Mouse (Mus musculus): Measurements from ENCODE around the gene Zdhhc22. TPM values are rescaled to one million over a fixed set of nuclear protein-coding genes. Genes with fewer than 3 reads are reported as not detected.

Zdhhc22 gene
- polyA plus RNA-seq, 1 experiment = not detected

- H3K27me3 ChIP-seq (ENCODE audit: control insufficient read depth, insufficient read depth, low read length) = no peaks in the 10 kb centered on the region
Measured at GRCm38 (mm10) chr12:86995931-86996330, 5.7 kb upstream of the Zdhhc22 start.

GRCm38 (mm10) chr12:86994776-86995175, 4.5 kb upstream of the Zdhhc22 start:
- Histone ChIP-seq H3K27me3 (ENCODE audit: control insufficient read depth, insufficient read depth, low read length) (no peaks in the 10 kb centered on the region; the same call in 1 of the 2 replicates), H3K36me3 (ENCODE audit: control insufficient read depth, insufficient read depth, low read length) (no peaks in the 10 kb centered on the region), H3K4me3 (ENCODE audit: control insufficient read depth, low read depth, low read length) (no peak overlapping the region), H3K27ac (ENCODE audit: control insufficient read depth, insufficient read depth, low read depth, low read length) (no peak overlapping the region), H3K4me1 (ENCODE audit: control insufficient read depth, insufficient read depth, low read length) (peaks cover 3% of the 10 kb centered on the region; the same call in 1 of the 2 replicates)
- TF ChIP-seq CTCF (IDR thresholded peaks at IDR 0.05; ENCODE audit: control insufficient read depth, insufficient read depth, insufficient replicate concordance, low read depth, low read length) (no peak), POLR2A (IDR thresholded peaks at IDR 0.05; ENCODE audit: control insufficient read depth, low read depth, low read length) (no peak)

More at GRCm38 (mm10) chr12:86995931-86996330, 5.7 kb upstream of the Zdhhc22 start:
- Histone ChIP-seq H3K27ac (ENCODE audit: control insufficient read depth, insufficient read depth, low read depth, low read length) (no peak overlapping the region), H3K4me3 (ENCODE audit: control insufficient read depth, low read depth, low read length) (no peak overlapping the region), H3K36me3 (ENCODE audit: control insufficient read depth, insufficient read depth, low read length) (no peaks in the 10 kb centered on the region), H3K4me1 (ENCODE audit: control insufficient read depth, insufficient read depth, low read length) (no peaks in the 10 kb centered on the region)
- TF ChIP-seq POLR2A (IDR thresholded peaks at IDR 0.05; ENCODE audit: control insufficient read depth, low read depth, low read length) (no peak), CTCF (IDR thresholded peaks at IDR 0.05; ENCODE audit: control insufficient read depth, insufficient read depth, insufficient replicate concordance, low read depth, low read length) (no peak)

GRCm38 (mm10) chr12:86994166-86994565, 3.9 kb upstream of the Zdhhc22 start:
- H3K4me1 ChIP-seq (ENCODE audit: control insufficient read depth, insufficient read depth, low read length) = peaks cover 3% of the 10 kb centered on the region; the same call in 1 of the 2 replicates
- no peak overlapping the region for H3K27ac ChIP-seq (ENCODE audit: control insufficient read depth, insufficient read depth, low read depth, low read length)
- no peak overlapping the region for H3K4me3 ChIP-seq (ENCODE audit: control insufficient read depth, low read depth, low read length)
- TF ChIP-seq POLR2A (IDR thresholded peaks at IDR 0.05; ENCODE audit: control insufficient read depth, low read depth, low read length) = no peak
- TF ChIP-seq CTCF (IDR thresholded peaks at IDR 0.05; ENCODE audit: control insufficient read depth, insufficient read depth, insufficient replicate concordance, low read depth, low read length) = no peak
- H3K27me3 ChIP-seq (ENCODE audit: control insufficient read depth, insufficient read depth, low read length) = no peaks in the 10 kb centered on the region; the same call in 1 of the 2 replicates
- no peaks in the 10 kb centered on the region for H3K36me3 ChIP-seq (ENCODE audit: control insufficient read depth, insufficient read depth, low read length)

GRCm38 (mm10) chr12:86990755-86991110, 503 bp upstream of the Zdhhc22 start:
- no peaks in the 10 kb centered on the region for H3K36me3 ChIP-seq (ENCODE audit: control insufficient read depth, insufficient read depth, low read length)
- peaks cover 3% of the 10 kb centered on the region; the same call in 1 of the 2 replicates for H3K4me1 ChIP-seq (ENCODE audit: control insufficient read depth, insufficient read depth, low read length)
- TF ChIP-seq POLR2A (IDR thresholded peaks at IDR 0.05; ENCODE audit: control insufficient read depth, low read depth, low read length) (no peak), CTCF (IDR thresholded peaks at IDR 0.05; ENCODE audit: control insufficient read depth, insufficient read depth, insufficient replicate concordance, low read depth, low read length) (no peak)
- H3K27ac ChIP-seq (ENCODE audit: control insufficient read depth, insufficient read depth, low read depth, low read length) = no peak overlapping the region
- no peak overlapping the region for H3K4me3 ChIP-seq (ENCODE audit: control insufficient read depth, low read depth, low read length)
- H3K27me3 ChIP-seq (ENCODE audit: control insufficient read depth, insufficient read depth, low read length) = no peaks in the 10 kb centered on the region; the same call in 1 of the 2 replicates

- TF ChIP-seq CTCF (IDR thresholded peaks at IDR 0.05; ENCODE audit: control insufficient read depth, insufficient read depth, insufficient replicate concordance, low read depth, low read length) (no peak), POLR2A (IDR thresholded peaks at IDR 0.05; ENCODE audit: control insufficient read depth, low read depth, low read length) (no peak)
- H3K4me3 ChIP-seq (ENCODE audit: control insufficient read depth, low read depth, low read length) = no peak overlapping the region
- H3K27me3 ChIP-seq (ENCODE audit: control insufficient read depth, insufficient read depth, low read length) = no peaks in the 10 kb centered on the region; the same call in 1 of the 2 replicates
Measured at GRCm38 (mm10) chr12:86989378-86989777, 852 bp downstream of the Zdhhc22 start.

GRCm38 (mm10) chr12:86988227-86988626, 2.0 kb downstream of the Zdhhc22 start:
- Histone ChIP-seq H3K4me3 (ENCODE audit: control insufficient read depth, low read depth, low read length) (no peak overlapping the region), H3K27ac (ENCODE audit: control insufficient read depth, insufficient read depth, low read depth, low read length) (no peak overlapping the region), H3K36me3 (ENCODE audit: control insufficient read depth, insufficient read depth, low read length) (no peaks in the 10 kb centered on the region), H3K4me1 (ENCODE audit: control insufficient read depth, insufficient read depth, low read length) (peaks cover 4% of the 10 kb centered on the region; the same call in 1 of the 2 replicates), H3K27me3 (ENCODE audit: control insufficient read depth, insufficient read depth, low read length) (no peaks in the 10 kb centered on the region; the same call in 1 of the 2 replicates)
- TF ChIP-seq CTCF (IDR thresholded peaks at IDR 0.05; ENCODE audit: control insufficient read depth, insufficient read depth, insufficient replicate concordance, low read depth, low read length) (no peak), POLR2A (IDR thresholded peaks at IDR 0.05; ENCODE audit: control insufficient read depth, low read depth, low read length) (no peak)

More at GRCm38 (mm10) chr12:86989378-86989777, 852 bp downstream of the Zdhhc22 start:
- H3K36me3 ChIP-seq (ENCODE audit: control insufficient read depth, insufficient read depth, low read length) = no peaks in the 10 kb centered on the region
- peaks cover 3% of the 10 kb centered on the region; the same call in 1 of the 2 replicates for H3K4me1 ChIP-seq (ENCODE audit: control insufficient read depth, insufficient read depth, low read length)
- H3K27ac ChIP-seq (ENCODE audit: control insufficient read depth, insufficient read depth, low read depth, low read length) = no peak overlapping the region

- Histone ChIP-seq H3K27me3 (ENCODE audit: control insufficient read depth, insufficient read depth, low read length) (no peaks in the 10 kb centered on the region; the same call in 1 of the 2 replicates), H3K4me3 (ENCODE audit: control insufficient read depth, low read depth, low read length) (no peak overlapping the region), H3K36me3 (ENCODE audit: control insufficient read depth, insufficient read depth, low read length) (no peaks in the 10 kb centered on the region), H3K4me1 (ENCODE audit: control insufficient read depth, insufficient read depth, low read length) (peaks cover 6% of the 10 kb centered on the region; the same call in 1 of the 2 replicates), H3K27ac (ENCODE audit: control insufficient read depth, insufficient read depth, low read depth, low read length) (no peak overlapping the region)
- TF ChIP-seq CTCF (IDR thresholded peaks at IDR 0.05; ENCODE audit: control insufficient read depth, insufficient read depth, insufficient replicate concordance, low read depth, low read length) (no peak), POLR2A (IDR thresholded peaks at IDR 0.05; ENCODE audit: control insufficient read depth, low read depth, low read length) (no peak)
Measured at GRCm38 (mm10) chr12:86986562-86986961, 3.7 kb downstream of the Zdhhc22 start.
